Mouse (Mus musculus) common myeloid progenitor, adult 5-6 weeks (primary cell): Measurements from ENCODE around the gene Atg16l2. TPM values are rescaled to one million over a fixed set of nuclear protein-coding genes. Genes with fewer than 3 reads are reported as not detected.
A peak's percentile ranks its signal among the peaks of the same experiment; 100 is the strongest.

Experiments
- ATAC-seq: replicated peaks from 2 replicates; pipeline ENCODE4 v1.8.0; 2016; ENCODE audit warnings: low read depth, mild to moderate bottlenecking, moderate TSS enrichment, inconsistent platforms; ENCODE audit not compliant: poor library complexity, severe bottlenecking
- total RNA-seq: library from RNA; stranded (forward); fragments of 200-1000, 187-1606 nt; gene quantifications from 2 replicates; pipeline ENCODE4 v1.2.3, GENCODE M21; 2017

Atg16l2 gene
- total RNA-seq, 1 experiment from 2014 or later: 11.3 TPM

DNA sequence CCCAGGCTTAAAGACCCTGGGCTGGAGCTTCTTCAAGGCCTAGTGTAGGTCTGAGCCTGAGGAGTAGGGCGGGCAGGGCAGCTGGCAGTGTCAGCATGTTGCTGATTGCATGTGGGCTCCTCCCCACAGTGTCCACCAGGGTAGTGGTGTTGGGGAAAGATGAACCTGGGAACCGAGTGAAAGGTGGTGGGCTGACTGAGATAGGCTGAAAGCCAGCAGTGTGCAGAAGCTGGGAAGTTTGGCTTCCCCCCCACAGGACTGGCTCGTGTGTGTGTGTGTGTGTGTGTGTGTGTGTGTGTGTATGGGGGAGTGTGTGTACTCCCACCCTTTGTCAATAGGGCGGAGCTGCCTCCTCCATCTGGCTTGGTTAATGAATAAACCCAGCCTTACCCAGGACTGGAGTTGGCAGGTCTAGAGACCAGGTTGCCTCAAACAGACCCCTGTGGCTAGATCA is 21.1 kb upstream of the Atg16l2 start:
- ATAC-seq: peak; percentile 51

DNA sequence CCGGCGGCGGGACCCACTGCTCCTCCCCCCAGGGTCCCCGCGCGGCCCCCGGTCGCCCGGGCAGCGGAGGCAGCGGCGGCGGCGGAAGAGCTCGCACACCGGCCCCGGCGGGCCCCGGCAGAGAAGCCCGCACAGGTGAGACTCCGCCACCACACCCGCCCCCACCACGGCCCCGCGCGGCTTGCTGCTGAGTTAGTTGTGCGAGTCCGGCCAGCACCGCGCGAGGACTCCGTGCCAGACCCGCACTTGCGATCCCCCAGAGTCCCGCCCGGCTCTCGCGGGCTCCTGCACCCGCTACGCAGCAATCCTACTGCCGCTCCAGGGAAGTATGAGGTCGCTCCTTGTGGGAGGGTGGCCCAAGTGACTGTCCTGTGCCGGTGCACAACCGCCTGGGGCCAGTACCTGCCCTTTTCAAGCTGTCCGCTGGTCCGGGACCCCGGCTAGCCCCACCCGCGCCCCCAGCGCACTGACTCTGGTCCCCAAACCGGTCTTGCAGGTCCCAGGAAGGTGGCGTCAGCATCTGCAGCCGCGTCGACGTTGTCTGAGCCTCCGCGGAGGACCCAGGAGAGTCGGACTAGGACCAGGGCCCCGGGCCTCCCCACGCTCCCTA is 19.3 kb upstream of the Atg16l2 start:
- no peak for ATAC-seq

- no peak for ATAC-seq
These were observed 18.6 kb upstream of the Atg16l2 start for GRCm38 (mm10) chr7:101320399-101321217.

GRCm38 (mm10) chr7:101319796-101320195 is 17.7 kb upstream of the Atg16l2 start:
- no peak for ATAC-seq

GRCm38 (mm10) chr7:101318848-101319247 is 16.8 kb upstream of the Atg16l2 start:
- ATAC-seq: 0 out of 2 replicates have a peak, but pooled peaks have one; percentile 6

GRCm38 (mm10) chr7:101317014-101317413 is 15.0 kb upstream of the Atg16l2 start, which contains the start of gene Stard10:
Gene Stard10, plus strand, starts transcription at chr7:101317086.
- ATAC-seq: no peak

DNA sequence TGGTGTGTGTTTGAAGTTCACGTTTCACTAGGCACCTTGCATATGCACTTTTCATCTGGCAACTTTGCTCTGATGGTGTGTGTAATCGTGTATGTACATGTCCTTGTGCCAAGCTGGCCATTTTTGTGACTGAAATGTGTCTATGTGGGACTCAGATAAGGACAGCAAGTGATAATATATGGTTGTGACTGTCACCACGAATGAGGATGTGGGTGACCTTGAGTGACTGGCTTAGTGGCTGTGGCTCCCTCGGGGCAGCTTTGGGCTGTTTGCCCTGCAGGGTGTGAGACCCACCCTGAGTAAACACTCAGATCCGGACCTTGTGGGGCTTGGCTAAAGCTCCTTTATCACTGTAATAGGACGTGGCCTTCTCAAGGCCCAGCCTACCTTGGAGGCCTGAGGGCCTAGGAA is 14.5 kb upstream of the Atg16l2 start:
- peak; percentile 73 for ATAC-seq

- no peak for ATAC-seq
These were observed 13.6 kb upstream of the Atg16l2 start for GRCm38 (mm10) chr7:101315699-101316098.

GRCm38 (mm10) chr7:101314396-101314795 is 12.3 kb upstream of the Atg16l2 start:
- ATAC-seq: no peak

- no peak for ATAC-seq
These were observed 11.0 kb upstream of the Atg16l2 start for GRCm38 (mm10) chr7:101313033-101313432.

- ATAC-seq: no peak
These were observed 9.0 kb upstream of the Atg16l2 start for GRCm38 (mm10) chr7:101311061-101311460.

DNA sequence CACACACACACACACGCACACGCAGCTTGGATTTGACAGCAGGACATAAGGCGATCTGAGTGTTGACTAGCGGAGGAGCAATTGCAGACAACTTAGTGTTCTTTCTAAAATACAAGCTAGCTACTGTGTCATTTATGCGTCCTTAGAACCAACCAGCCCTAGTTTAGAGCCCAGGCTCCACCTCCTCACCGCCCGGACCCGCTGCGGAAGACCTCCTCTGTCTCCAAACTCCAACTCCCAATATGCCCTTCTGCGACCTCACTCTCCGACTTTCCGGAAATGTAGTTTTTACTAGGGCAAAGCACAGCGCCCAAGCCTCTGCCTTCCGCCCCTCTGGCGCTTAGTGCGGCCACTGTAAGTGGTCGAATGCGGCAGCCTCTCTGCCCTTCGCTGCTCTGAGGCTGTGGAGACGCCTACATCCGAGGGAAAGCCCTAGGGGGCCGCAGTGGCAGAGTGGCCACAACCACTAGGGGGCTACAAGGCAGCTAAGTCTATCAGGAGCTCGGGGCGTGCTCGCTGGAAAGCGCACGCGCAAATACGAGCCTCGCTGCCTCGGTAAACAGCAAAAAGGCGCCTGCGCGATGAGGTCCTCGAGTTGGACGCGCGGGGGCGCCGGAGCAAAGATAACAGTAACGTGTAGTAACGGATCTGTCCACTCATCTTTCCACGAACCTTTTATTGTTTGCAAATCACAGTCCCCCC is 8.4 kb upstream of the Atg16l2 start:
- ATAC-seq: peak; percentile 93

GRCm38 (mm10) chr7:101309985-101310326 is 7.9 kb upstream of the Atg16l2 start:
- no peak for ATAC-seq

- ATAC-seq: no peak
These were observed 4.8 kb upstream of the Atg16l2 start for GRCm38 (mm10) chr7:101306841-101307240.

GRCm38 (mm10) chr7:101302691-101303090 is 640 bp upstream of the Atg16l2 start:
- no peak for ATAC-seq

DNA sequence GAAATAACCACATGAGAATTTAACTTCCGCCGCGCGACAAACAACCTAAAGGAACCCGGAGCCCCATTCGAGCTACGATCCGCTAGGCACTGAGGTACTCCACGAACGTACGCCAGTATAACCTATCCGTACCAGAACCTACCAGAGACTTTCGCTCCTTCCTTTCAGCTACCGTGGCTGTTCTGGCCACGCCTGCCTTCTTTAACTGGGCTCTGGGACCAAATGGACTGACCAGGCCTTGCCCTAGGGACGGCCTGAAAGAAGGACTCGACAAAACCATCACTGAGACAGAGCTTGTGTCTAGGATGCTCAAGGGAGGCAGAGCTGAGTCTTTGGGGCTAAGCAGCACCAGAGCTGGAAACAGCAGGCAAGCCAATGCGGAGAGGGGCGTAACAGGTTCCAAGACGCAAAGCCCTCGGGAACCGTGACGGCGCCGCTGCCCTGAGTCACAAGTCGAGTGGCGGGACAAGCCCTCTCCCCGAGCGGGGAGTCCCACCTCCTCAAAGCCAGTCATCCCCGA is 630 bp downstream of the Atg16l2 start:
- ATAC-seq: peak; percentile 30

DNA sequence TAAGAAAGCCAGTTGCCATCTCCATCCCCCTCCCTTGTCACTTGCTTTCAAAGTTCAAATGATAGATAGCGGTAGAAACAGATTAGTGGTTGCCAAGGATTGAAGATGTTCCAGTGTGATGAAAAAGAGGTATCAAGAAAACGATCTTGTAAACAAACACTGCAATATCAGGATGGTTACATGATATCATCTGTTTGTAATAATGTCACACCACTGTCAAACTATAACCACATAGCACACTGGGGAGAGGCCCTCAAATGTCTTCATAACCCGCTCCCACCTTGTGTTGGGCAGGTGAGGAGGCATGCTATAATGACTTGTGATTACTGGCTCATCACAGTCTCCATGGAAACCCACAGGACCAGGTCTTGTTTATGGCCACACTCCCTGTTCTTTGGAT is 3.7 kb downstream of the Atg16l2 start:
- no peak for ATAC-seq

DNA sequence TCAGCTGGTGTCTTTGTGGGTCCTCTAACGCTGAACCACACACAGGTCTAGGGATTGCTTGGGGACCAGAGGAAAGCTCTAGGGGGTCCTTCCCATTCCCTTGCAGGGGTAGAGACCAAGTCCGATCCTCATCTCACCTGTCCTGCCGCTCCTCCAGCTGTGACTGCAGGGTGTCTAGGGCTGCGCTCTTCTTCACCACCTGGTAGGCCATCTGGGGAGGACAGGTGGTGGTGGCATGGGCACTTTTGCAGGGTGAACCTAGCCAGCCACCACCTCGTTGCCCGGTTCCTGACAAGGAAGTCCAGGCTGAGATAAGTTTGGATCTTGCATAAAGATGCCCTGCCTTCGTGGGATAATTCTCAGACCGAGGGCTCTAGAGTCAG is 5.0 kb downstream of the Atg16l2 start:
- no peak for ATAC-seq

DNA sequence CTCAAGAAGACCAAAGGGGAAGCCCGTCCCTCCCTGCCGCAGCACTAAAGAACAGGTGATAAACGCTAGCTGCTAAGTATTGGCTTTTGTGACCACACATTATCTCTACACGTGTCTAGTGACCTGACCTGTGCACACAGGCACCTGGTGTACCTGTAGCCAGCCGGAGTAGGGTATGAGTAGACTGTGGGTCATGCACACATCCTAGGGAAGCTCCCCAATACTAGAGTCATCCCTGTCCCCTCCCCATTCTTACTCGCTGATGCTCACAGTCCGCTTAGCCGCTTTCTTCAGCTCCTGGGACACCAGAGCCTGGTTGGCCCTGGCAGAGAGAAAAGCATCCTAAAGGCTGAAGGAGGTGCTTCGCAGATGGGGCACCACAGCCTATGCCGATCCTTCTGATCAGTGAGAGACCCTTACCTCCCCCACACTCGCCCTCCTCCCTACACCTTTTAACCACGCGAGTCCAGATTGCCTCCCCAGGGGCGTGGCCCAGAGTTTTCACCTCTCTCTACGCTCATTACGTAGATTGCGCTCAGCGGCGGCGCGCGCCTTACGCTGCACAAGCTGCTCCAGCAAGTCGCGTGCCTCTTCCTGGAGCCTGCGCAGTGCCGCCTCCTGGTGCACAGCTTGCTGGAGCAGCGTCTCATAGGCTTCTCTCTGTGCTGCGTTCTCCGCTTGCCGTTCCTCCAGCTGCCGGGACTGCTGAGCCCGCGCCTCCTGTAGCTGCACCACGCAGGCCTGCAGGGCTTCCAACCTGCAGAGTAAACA is 5.6 kb downstream of the Atg16l2 start:
- peak; percentile 82 for ATAC-seq

- ATAC-seq: no peak
These were observed 6.6 kb downstream of the Atg16l2 start for GRCm38 (mm10) chr7:101295438-101295837.
